Mouse (Mus musculus) C2C12 (cell line): ENCODE data around the gene Fos.

Experiments used
- CTCF ChIP-seq: IDR thresholded peaks from one replicate; pipeline ENCODE4 v1.5.1; 2011; ENCODE audit not compliant: control insufficient read depth, insufficient read depth, insufficient read length
- MYOD1 ChIP-seq: IDR thresholded peaks from one replicate; pipeline ENCODE4 v1.6.1; 2011; ENCODE audit warnings: low read depth; ENCODE audit not compliant: control insufficient read depth, insufficient read length
- MYOG ChIP-seq: IDR thresholded peaks from one replicate; pipeline ENCODE4 v1.6.1; 2011; ENCODE audit not compliant: control insufficient read depth, insufficient read length; ENCODE audit errors: extremely low read depth
- USF1 ChIP-seq: IDR thresholded peaks from one replicate; pipeline ENCODE4 v1.6.1; 2011; ENCODE audit warnings: low read depth, mild to moderate bottlenecking, control low read depth, moderate library complexity

DNA sequence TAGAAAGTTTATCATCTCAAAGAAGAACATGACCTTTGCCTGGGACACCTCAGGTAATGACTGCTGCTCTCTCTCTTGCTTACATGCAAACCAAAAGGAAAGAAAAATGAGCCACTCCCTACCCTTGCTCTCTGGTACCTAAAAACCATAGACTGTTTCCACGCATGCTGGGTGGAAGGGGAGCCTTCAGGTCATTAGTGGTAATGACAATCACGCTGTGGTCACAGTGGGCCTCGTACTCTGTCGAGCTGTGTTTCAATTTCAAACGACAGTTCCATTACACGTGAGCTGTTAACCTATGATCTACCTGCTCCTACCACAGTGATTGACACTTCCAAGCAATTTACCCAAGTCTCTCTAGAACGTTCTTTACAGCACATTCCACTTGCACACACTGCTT, 5.0 kb downstream of the Fos start:
- TF ChIP-seq MYOD1, result no peak
- no peak for TF ChIP-seq CTCF
- TF ChIP-seq USF1, result no peak
- TF ChIP-seq MYOG, result no peak
